Mouse (Mus musculus): Measurements from ENCODE around the gene Pak3. TPM values are rescaled to one million over a fixed set of nuclear protein-coding genes. Genes with fewer than 3 reads are reported as not detected.
A peak's percentile ranks its signal among the peaks of the same experiment; 100 is the strongest.

Gene Pak3
- polyA plus RNA-seq, 1 experiment from 2014 or later, result 41.0 TPM

DNA sequence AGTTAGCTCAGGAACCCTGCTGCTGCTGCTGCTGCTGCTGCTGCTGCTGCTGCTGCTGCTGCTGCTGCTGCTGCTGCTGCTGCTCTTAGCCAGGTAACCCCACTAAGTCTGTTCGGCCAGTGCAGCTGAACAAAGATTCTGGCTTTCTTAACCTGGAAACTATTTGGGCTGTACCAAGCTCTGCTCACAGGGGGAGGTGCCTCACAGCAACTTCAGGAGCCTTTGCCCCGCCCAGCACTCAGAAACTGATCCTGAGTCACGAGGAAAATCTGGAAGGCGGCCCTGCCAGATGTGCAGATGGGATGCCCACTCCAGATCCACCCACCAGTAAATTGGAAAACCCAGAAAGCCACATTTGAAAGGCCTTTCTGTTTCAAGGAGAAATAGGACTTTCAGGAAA, 308.8 kb downstream of the Pak3 start, which contains the start of gene Capn6:
Capn6 (minus strand) TSS at position 203 of the 400 bp plus-strand sequence.
- WGBS, result 50% methylated on average over 4 of the region's 4 CpGs
- 0 out of 2 replicates have a peak, but pooled peaks cover 2% of the 10 kb centered on the region for H3K27me3 ChIP-seq (ENCODE audit: control insufficient read depth, insufficient read depth, low read length)
- H3K4me1 ChIP-seq (ENCODE audit: control insufficient read depth, insufficient read depth, low read length), result no peaks in the 10 kb centered on the region
- ATAC-seq (ENCODE audit: insufficient read depth, low FRiP score, low TSS enrichment), result no peak
- peak; percentile 17 for DNase-seq (ENCODE audit: low spot score)
- no peak within 1 kb of the TSS for H3K9ac ChIP-seq (ENCODE audit: low read length)
- no peak within 1 kb of the TSS for H3K4me2 ChIP-seq (ENCODE audit: low read depth)
- H3K36me3 ChIP-seq (ENCODE audit: control insufficient read depth, insufficient read depth, low read length), result no peaks in the 10 kb centered on the region
- no peak within 1 kb of the TSS for H3K27ac ChIP-seq (ENCODE audit: low read depth, low read length)
- no peak within 1 kb of the TSS for H3K4me3 ChIP-seq (ENCODE audit: low read depth, low read length)
- H3K9me3 ChIP-seq (ENCODE audit: control insufficient read depth, low read length), result no peaks in the 10 kb centered on the region

DNA sequence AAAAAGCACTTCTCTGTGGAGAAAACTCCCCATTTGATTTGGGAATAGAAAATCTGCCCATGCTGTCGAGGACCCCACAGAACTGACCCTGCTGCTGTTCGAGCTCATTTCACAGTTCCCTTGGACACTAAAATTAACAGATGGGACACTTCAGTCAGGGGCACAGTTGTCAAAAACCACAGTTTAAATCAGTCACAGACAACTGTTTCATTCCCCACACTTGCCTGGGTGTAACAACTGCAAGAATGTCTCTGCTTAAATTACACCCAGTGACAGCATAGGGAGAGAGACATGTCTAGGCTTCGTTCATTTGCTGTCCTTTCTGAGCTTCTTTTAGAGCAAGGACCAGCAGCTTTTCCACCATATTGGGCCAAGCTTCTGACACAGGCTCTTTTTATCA, 328.2 kb downstream of the Pak3 start:
- Histone ChIP-seq H3K27ac (ENCODE audit: low read depth, low read length) (no peak overlapping the region), H3K4me3 (ENCODE audit: low read depth, low read length) (no peak overlapping the region), H3K9ac (ENCODE audit: low read length) (no peak overlapping the region), H3K27me3 (ENCODE audit: control insufficient read depth, insufficient read depth, low read length) (no peaks in the 10 kb centered on the region), H3K4me2 (ENCODE audit: low read depth) (no peak overlapping the region), H3K36me3 (ENCODE audit: control insufficient read depth, insufficient read depth, low read length) (no peaks in the 10 kb centered on the region), H3K4me1 (ENCODE audit: control insufficient read depth, insufficient read depth, low read length) (no peaks in the 10 kb centered on the region), H3K9me3 (ENCODE audit: control insufficient read depth, low read length) (no peaks in the 10 kb centered on the region)
- ATAC-seq (ENCODE audit: insufficient read depth, low FRiP score, low TSS enrichment) (no peak), DNase-seq (ENCODE audit: low spot score) (no peak)
- 69% methylated on average over 3 of the region's 3 CpGs for WGBS

Small RNA genes within 50 kb of the gene (microRNA-seq; reads per million reads assigned to microRNA genes)
- gene Gm47298, result not detected

Other genes with a start within 250 kb of the Pak3 start
- 8.6 and 8.7 TPM in 2 replicates for gene Chrdl1, start 124.3 kb upstream of the Pak3 start, polyA plus RNA-seq (2014; fragmentation: Nextera tagmentation; extraction: Ambion mirVana)